Mouse (Mus musculus) lung, adult 18-20 months (tissue): Measurements from ENCODE around the gene Zfp281.

Experiments used
- DNase-seq, 2 experiments: peaks; one replicate each; pipeline ENCODE4 v3.0.0; 2022; ENCODE audit warnings: mixed read lengths in 2 of 2

Gene Zfp281

DNA sequence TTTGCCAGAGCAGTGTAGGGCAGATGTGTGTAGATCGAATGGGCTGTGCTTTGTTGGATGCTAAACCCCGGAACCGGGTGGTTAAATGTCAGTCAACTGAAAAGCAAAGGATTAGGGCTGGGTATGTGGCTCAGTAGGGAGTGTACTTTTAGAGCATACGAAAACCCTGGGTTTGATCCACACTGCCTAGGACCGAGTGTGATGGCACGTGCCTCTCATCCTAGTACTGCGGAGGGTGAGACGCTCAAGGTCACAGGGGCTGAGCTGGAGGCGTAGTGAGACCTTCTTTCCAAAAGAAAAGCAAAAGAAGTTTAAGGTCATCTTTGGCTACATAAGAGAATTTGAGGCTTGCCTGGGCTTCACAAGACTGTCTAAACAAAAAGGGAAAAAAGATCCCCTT lies 34.6 kb downstream of the Zfp281 start:
- no peak for DNase-seq

DNA sequence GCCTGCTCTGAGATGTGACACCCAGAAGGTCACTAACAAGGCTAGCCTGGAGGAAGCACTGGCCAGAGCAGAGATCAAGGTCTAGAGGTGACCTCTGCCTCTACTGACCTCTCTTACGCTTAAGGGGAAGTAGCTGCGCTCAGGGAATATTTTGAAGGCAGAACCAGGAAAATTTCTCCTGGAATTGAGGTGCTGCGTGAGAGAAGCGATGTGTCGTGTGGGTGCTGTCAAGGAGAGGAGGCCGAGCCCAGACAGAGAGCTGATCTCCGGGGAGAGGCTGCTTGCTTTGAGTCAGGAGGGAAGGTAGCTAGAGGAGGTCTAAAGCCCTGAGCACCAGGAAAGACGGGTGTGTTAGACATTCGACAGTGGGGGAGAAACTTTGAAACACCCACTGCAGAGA lies 35.2 kb downstream of the Zfp281 start:
- DNase-seq, result no peak

DNA sequence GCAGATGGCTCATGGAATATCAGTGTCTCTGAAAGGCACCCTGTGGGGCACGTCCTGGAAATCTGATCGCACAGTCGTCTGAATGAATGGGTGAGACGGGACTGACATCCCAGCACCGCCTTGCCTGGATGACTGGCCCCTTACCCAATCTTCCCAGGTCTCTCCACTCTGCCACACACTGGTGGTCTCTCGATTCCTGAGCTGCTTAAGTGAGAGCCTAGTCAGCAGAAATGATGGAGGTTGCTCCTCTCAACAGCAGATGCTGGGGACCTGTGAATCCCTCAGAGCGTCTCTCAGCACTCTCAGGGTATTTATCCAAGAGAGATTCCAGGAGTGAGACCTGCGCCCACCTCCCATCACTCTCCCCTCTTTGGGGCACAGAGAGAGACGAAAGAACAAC lies 36.8 kb downstream of the Zfp281 start:
- no peak for DNase-seq

DNA sequence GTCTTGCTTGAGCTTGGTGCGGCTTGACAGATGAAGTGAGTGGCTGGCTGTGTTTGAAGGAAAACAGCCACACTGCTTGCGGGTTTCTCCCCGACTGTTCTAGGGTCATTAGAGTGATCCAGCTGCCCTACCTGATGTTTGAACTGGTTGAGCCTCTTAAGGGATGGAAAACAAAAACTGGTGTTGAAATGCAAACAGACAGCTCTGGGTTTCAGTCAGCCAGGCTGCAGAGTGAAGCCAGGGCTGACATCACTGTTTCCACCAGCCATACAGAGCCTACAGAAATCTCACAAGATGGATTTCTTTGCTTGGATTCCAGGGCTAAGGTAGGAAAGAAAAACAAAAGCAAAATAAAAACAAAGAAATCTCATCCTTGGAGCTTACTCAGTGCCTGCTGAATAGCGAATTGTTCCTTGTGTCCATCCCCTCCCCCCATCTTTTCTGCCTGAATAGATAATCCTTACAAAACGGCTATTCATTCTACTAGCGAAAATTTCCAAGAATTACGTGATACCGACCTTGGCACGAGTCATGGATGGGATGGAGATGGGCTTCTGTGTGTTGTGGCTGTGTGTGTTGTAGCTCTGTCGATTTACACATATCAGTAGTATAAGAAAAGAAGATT lies 37.4 kb downstream of the Zfp281 start:
- peak in 1 of 2 experiments; percentile 53 for DNase-seq

DNA sequence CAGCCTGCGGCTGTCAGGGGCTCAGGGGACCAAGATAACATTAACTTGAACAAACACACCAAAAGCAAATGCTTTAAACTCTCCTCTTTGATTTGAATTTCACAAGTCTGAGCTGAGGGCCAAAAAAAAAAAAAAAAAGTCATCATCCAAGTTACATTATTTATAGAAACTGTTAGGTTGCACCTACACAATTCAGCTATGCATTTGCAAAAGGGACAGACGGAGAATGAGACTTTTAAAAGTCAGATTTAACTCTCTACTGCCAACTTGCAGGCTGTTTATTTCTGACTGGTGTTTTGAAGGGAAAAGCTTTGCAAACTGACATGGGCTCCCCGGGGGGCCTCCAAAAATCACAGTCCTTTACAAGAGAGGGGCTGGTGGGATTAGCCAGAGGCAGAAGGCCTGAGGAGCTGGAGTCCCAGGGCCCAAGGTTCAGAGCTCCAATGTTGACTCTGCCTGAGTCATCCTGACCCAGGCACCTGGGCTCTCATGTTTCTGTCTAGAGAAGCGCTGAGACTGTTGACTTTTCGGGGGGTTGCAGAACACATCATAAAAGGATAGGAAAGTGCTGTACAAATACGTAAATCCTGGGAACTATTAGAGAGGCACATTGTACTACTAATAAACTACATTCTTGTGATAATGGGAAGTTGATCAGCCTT lies 40.4 kb downstream of the Zfp281 start:
- peak in 1 of 2 experiments; percentile 39 for DNase-seq

DNA sequence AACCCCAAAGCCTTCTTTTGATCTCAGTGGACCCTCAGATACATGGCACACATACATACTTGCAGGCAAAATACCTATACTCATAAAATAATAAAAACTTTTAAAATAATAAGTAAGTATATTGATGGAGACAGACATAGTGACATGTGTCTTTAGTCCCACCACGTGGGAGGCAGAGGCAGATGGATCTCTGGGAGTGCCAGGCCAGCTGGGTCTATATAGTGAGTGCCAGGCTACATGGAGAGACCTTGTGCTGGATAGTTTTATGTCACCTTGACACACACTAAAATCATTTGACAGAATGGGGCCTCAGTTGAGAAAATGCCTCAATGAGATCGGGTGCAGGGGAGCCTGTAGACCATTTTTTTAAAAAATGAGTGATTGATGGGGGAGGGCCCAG lies 41.8 kb downstream of the Zfp281 start:
- DNase-seq, result no peak

DNA sequence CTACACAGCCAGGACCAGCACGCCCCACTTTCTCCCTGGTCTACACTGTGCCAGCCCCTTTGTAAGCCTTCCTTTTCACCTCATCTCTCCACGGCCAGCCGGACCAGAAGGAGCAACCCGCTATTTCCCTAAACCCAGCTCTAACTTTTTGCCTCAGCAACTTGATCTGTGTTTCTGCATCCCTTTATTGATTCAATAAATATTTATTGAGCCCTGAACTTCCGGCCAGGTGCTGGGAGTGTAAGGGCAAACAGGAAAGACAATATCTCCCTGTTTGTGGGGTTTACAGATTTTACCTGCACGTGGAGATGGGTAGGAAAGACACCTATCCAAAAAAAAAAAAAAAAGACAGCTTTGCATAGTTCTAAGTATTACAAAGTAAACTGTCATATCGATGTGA lies 45.2 kb downstream of the Zfp281 start:
- no peak for DNase-seq

DNA sequence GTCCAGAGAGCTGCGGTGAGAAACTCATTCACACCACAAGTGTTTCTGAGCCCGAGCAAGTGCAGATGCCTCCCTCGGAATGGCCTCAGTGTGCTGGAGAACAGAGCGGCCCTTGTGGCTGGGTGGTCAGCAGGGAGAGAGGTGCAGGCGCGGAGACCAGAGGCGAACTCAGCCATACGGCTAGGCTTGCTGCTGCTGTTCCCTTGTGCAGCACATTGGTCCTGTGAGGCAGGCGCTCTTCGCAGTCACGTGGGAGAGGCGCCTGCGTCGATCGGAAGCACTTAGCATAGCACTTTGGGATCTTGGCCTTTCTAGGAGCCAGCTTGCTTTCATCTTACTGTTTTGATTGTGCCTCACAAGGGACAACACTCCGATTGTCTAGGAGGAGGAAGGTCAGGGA lies 45.7 kb downstream of the Zfp281 start:
- peak in 1 of 2 experiments; percentile 39 for DNase-seq

DNA sequence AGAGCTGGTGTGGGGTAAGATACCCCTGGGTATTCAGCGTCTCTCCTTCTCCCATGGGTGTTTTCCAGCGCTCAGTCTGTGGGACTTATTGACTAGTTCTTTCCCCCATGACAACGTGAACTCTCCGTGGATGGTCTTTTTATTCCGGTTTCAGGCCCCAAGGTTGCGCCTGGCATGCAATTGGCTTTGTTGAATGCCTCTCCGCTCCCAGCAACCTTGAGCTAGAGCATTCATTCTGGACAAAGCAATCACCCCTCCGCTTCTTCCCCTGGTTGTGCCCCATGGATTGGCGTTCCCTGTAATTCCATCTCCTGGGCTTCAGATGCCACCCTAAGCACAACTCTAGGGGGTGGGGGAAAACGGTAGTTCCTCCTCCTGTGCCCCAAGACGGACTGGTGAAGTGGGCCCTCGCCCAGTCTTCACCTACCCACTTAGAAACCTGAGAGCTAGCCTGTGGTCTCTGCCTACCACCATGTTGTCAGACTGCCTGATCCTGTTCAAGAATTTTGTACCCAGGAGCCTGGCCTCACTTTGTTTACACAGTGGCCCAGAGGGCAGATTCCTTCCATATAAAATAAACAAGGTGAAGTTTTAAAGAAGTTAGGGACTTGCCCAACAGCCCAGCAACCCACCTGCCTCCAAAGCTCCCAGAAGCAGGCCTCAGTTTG lies 47.2 kb downstream of the Zfp281 start:
- DNase-seq, result peak; percentile 56 to 71

DNA sequence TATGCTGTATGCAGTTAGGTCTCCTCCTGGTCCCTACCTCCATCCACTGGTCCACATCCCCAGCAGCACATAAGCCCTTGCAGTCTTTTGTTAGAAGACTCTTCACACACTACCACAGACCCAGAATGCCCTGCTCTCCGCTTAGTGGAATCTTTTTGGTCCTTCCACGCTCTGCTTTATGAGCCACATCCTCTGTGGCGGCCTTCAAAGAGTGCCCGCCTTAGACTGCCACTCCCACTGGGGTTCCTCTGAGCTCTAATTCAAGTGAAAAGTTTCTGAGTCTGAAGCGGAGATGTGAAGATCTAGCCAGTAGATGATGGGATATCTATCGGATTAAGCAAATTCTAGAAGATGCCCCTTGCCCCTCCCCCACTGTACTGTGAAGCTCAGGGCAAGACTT lies 47.9 kb downstream of the Zfp281 start:
- no peak for DNase-seq

DNA sequence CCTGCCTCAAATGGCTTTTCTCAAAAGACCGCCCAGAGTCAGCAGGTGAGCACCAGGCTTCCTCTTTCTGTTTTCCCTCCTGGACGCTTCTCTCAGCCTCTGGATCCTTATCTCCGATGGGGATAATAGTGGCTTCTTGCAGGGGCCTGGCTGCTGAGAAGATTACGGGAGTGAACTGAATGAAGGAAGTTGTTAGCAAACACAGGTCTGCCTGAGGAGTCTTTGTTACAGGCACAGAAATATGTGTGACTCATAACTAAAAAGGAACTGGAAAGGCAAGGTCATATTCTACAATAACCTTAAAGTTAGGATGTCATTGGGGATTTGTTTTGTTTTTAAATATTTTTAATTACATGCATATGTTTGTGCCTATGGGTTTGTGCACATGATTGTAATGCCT lies 48.6 kb downstream of the Zfp281 start:
- no peak for DNase-seq

DNA sequence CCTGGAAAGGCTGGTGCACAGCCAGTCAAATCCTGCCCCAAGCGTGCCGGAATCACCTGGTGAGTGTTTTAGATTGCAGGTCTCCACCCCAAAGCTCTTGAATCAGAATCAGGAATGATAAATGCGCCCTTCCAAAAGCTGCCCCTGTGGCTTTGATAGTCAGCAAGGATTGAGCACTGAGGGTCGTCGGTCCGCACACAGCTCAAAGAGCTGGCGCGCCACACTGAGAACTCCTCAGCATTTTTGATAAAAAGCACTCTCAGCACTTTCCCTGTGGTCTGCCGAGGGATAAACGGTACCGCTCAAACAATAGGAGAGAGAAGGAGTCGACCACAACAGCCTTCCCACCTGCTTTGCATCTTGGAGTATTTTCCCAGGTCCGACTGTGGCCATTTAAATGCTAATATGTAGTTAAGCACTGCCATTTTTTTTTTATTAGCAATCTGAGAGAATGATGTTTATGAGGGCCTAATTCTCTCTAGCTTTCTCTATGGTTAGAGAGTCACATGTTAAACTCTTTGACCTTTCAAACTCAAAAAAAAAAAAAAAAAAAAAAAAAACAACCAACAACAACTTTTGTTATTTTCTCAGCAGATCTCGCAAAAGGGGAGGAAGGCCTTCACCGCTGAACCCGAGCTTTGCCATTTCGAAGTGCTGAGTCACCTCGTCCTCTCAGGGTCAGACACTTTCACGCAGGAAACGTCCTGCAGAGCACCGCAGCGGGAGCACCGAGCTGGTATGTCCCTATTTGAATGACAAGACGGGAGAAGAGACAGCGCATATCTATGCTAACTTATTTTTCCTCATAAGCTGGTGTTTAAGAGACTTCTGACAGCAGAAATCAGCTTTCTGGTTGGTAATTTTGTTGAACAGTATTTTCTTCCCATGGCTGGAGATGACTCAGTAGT lies 50.1 kb downstream of the Zfp281 start:
- DNase-seq, result no peak

DNA sequence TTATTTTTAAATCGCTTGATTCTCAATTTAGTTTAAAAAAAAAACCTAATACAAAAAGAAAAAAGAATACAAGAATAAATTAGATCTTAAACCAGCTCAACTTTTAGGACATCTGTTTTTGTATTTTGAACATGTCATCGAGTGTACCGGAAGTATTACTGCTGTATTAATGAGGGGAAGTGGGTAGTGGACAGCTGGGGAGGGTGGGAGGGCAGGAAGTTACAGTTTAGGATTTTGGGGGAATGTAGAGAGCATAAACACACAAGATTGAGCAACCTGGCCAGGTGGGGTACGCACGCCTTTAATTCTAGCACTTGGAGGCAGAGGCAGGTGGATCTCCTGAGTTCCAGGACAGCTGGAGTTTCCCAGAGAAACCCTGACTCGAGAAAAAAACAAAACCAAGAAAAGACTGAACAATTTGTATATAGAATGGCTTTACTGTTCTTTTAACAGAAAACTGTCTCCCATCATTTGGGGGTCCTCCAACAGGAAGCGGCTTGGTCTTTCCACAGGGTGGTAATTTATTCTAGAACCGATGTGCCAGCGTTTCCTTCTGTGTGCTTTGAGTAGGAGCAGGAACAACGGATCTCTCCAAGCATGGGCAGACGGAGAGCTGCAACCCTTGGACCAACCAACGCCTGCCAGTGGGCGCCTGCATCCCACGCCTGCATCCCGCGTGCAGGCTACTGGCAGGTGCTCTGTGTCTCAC lies 51.2 kb downstream of the Zfp281 start:
- no peak for DNase-seq

DNA sequence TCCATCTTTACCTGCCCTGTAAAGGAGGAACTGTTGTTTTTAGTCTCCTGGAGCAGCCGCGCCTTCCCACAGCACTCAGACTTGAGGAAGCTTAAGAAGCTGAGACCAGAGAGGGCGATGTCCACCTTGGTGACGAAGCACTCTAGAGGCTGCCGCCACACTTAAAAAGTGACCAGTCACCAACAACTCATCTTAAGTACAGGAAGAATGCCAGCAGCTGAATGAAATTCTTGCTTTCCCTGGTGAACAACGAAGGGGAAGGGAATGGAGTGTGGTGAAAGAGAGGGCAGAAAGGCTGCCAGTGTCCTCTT lies 51.7 kb downstream of the Zfp281 start:
- peak; percentile 72 to 81 for DNase-seq

DNA sequence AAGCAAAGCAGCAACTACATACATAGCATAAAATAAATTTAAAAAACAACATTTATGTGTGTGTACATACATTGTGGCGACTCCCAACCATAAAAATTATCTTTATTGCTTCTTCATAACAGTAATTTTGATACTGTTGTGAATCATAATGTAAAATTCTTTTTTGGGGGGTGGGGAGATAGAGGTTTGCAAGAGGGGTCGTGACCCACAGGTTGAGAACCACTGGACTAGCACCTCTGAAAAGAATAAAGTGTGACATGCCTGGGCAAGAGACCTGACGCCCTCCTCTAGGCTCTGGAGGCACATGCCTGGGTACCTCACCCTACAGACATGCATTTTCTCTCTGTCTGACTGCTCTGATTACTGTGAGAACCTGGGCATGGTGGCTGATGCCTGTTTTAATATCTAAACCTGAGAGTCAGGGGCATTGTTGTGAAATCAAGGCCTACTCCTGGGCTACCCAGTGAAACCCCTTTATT lies 53.2 kb downstream of the Zfp281 start:
- no peak for DNase-seq

DNA sequence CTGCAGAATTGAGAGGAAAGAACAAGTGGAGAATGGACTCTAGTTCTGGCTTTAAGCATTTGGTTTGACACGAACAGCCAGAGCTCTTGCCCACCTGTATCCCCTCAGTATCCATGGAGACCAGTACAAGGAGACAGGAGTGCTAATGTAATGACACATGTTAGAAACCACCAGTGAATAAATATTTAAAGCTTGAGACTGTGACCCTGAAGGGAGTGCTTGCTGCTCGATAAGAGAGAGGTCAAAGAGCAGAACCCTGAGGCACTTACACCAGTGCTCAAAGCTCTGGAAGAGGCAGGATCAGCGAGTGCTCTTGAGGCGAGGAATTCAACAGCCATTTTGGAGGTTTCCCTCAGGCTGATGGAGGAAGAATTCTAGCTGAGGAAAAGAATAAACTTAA lies 54.1 kb downstream of the Zfp281 start:
- DNase-seq, result peak in 1 of 2 experiments; percentile 51
